Mouse (Mus musculus) heart, adult 9 months (tissue): ENCODE data around the gene Ifitm10.

Experiments used
- DNase-seq, 2 experiments: peaks; one replicate each; pipeline ENCODE4 v3.0.0; 2022; ENCODE audit warnings: low spot score in 2 of 2

The Ifitm10 gene

DNA sequence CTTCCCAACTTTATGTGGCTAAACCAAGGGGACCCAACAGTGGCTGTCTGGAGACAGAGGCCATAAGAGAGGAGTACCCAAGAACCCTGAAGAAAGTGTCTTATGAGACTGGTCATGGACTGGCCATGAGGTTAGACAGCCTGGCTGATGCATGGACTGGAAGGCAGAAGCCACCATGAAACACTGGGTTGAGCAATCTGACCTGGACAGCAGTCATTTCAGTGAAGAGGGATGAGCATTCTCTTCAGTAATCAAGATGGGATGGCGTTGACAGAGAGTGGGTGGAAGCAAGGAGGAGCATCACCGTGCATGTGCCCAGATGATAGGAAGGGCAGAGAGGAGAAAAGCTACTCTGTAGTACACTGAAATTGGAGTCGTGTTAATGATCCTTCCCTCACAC is 17.6 kb upstream of the Ifitm10 start:
- no peak for DNase-seq

DNA sequence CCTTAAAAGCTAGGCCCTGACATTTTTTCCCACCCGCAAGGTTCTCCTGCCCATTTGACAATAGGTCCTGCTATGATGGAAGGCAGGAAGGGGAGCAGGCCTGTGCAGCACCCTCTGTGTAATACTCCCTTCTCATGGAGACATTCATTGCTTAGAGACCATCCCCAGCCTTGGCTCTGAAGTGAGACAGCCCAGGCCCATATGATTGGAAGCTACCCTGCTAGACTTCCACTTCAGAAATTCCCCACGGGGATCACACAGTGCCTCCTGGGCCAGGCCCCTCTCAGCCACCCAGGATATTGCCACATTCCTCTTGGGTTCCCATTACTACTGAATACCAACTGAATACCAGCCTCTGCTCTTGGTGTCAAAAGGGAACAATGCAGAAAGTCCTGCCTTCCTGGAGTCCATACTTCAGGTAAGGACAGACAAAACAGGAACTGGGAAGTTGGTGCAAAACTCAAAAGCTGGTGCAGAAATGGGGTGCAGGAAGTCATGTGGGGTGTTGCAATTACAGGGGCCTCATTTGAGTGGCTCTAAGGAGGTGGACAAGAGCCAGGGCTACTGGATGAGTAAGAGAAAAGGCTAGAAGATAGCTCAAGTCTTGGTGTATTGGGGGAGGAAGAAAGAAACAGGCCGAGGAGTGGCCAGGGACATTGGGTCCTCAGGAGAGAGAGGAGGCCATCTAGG is 16.6 kb upstream of the Ifitm10 start:
- no peak for DNase-seq

DNA sequence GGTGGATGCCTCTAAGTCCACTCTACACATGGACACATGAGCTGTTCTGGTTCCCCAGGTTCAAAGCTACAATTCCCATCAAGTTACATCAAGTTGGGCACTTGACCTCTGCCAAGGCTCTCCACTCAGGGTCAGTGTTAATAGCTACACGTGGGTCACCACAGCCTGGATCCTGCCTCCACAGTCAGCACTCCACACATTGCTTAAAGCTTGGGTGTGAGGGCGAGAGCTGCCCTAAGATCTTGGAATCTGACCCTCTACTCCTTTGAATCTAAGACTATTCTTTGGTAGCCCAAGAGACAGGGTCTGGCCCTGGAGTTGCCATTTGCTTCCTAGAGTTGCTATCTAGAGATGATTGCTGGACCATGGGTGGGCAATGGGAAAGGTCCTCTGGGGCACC is 15.2 kb upstream of the Ifitm10 start:
- no peak for DNase-seq

DNA sequence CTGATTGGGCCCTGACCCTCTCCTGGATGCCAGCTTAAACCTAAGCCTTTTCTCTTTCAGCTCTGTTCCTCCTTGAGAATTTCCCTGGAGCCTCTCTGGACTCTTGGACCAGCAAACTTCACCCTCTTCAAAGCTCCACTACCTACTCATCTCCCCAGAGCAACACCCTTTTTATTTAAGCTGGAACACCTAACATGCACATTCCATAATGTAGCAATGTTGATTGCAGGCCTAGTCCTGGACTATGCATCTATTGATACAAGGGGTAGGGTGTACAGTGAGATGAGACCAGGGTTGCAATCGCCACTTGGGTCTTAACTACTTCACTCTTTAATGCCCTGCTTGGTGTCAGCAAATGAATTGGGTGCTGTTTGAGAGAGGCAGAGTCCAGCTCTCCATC is 14.6 kb upstream of the Ifitm10 start:
- no peak for DNase-seq

DNA sequence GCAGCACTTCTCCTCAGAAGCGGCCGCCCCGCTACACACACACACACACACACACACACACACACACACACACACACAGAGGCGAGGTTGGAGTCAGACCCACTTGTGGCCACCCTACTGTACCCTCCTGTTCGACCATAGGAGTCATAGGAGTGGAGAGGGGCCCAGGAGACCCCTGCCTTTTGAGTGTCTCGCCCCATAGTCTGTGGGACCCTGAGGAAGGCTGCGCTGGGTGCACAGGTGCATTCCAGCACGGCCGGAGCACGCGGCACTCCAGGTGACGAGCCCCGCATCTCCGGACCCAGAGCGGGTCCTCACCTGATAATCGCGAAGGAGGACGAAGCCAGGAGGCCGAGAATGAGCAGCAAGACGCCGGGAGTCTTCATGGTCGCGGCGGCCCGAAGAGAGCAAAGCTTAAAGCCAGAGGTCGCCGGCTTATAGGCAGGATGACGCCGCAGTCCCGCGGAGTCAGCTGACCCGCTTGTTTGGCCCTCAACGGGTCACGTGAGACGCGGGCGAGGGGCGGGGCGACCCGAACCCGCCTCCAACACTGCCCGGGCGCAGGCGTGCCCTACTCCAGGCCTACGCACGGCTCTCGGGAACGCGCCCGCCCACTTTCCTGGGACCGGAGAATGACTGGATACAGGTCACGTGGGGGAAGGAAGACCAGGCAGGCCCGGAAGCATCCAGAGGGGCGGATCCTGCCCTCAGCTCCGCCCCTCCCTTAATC is 14.0 kb upstream of the Ifitm10 start, which contains the start of gene Ctsd:
TSS of gene Ctsd (minus strand) at position 620 of the 730 bp plus-strand sequence.
- DNase-seq = peak; percentile 98

DNA sequence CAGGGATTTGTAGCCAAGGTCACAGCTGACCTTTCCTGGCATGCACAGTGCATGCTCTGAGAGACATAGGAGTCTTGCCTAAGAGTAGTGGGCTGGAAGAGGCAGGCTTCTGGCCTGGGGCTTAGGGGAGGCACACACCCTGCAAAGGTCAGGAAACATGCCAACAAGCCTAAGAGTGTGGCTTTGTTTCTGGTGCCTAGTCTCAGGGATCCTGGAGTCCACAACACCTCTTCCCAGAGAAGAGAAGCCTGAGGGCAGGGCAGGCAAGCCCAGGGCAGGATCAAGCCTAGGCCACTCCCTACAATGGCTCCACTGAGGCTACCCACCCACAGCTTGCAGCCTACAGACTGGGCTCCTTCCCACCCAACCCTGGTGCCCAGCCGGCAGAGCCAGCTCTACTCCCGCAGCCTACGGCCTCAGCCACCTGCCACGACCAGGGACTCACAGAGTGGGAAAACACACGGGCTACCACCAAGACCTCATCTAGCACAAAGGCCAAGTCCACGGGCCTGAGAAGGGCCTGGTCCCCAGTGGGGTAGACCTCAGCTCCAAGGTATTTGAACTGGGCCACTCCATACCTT is 13.2 kb upstream of the Ifitm10 start:
- DNase-seq = no peak

DNA sequence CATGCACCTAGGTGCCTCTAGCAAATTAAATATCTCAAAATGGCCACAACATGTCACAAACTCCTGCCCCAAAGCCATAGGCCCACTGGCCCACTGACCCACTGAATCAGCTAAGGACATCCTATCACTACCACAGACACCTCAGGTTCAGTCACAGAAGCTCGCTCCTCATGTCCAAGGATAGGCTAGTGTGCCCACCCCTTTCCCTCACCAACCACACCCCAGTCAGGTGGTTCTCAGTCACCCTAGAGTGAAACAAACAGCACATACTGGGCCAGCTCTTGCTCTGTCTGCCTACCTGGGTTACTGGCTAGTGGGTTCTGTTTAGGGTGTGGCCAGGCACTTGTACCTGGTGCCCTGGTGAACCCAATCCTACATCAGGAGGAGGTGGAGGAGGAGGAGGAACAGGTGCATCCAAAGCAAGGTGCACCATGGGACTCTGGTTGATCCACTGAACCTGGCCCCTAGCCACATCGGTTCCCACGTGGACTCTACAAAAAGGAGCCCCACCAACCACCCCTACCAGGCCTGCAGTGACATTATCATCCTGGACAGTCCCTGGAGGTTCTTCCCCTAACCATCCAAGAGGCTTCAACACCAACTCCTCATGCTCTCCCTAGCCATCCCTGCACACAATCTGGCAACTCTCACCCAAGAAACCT is 12.3 kb upstream of the Ifitm10 start:
- no peak for DNase-seq

DNA sequence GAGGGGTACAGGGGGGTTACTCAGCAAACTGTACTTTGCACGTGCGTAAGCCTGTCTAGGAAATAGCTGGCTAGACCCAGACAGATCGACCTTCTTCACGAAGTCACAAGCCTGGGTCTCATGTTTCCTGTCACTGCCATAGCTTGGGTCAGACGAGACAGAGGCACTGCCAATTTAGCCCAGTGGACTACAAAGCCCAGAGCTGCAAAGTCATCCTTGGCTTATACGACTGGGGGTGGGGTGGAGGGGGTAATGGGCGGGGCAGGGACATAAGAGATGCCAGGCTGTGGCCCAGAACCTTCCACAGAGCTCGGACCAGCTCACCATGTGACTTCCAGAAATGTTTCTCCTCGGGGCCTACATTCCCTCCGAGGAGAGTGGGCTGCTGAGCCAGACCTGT is 10.8 kb upstream of the Ifitm10 start:
- DNase-seq = no peak

DNA sequence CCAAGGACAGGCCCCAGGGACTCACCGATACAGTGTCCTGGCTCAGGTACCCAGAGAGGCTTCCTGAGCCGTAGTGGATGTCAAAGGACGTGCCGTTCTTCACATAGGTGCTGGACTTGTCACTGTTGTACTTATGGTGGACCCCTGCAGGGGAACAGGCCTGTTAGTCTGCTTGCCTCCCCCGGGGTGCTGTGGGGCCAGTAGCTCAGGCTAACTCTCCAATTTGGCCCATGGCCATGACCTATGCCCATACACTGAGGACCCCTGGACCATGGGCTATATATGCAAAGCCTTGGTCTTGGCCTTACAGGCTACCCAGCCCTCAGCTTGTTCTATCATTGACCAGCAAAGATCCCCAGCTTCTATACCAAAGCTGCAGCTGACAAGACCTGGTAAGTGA is 9.0 kb upstream of the Ifitm10 start, which contains the start of gene Gm49369:
TSS of gene Gm49369 (minus strand) at position 101 of the 400 bp plus-strand sequence.
- no peak for DNase-seq

DNA sequence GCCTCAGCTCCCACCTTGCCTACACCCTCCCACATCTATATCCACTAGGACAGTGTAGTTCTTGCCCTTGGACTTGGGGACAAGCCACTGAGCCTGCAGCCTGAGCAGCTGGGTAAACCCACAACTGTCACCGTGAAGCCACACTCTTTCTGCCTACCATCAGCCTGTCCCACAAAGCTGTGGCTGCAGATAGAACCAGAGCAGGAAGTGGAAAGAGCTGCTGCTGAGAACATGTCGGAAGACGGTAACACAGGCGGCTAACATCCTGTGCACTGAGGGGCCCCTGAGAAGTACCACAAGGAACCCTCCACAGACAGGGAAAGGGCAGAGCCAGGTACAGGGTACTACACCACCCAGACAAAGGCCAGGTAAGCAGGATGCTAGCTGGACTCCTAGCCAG is 7.6 kb upstream of the Ifitm10 start:
- no peak for DNase-seq

DNA sequence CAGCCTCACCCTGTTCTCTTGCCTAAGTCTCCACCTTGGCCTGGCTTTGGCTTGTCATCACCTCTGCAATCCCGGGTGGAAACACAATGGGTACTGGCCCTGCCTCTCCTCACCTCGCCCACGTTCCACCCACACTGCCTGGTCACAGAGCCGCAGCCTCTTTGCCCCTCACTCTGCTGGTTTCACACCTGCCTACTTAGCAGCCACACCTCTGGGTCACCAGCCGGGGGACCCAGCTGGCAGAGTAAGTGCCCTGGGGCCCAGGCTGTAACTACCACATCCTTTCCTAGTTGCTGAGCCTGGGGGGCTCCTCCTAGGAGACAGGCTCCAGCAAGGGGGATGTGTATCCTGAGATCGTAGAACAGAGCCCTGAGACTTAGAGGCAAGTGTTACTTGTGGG is 5.6 kb upstream of the Ifitm10 start:
- no peak for DNase-seq

DNA sequence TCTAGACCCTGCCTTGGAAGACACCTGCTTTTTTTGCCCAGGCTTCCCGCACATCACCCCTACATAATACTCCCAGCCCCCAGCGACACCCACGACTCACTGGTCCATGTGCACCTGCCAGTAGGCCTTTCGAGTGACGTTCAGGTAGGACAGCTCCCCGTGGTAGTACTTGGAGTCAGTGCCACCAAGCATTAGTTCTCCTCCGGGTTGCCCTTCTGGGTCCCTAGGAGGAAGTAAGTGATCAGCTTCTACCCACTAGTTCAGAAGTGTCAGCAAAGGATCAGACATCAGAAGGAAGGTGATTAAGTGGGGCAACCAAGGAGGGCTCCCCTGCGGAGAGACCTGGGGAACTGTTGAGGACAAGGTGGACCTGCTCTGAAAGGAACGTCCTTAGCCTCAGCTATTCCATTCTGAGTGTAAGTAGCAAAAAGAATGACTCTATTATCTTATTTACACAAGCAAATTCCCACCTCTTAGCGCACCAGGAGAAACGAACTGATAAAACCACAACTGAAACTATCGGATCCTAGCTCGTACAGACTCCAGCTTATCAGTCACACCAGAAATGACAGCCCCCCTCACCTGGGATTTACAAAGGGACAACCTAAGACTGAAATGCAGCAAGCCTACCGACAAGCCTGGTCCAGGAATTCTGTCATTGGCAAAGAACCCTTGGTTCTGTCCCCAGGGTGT is 3.8 kb upstream of the Ifitm10 start:
- DNase-seq = no peak

DNA sequence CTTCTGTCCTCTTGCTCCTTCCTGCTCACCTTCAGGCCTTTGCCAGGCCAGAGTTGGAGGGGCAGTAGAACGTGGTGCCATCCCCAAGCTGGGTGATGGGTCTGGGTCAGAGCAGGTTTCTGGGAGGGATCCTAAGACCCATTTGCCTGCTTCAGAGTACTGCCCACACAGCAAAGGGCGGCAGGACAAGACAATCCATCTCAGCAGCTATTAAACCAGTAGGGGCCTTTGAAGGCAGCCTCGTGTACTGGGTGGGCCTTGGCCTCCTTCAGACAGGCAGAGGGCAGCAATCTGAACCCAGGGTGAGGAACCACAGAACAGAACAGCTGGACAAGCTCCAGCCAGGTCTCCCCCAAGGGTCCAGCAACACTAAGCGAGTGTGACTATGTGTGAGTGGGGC is 2.5 kb upstream of the Ifitm10 start:
- DNase-seq = no peak

DNA sequence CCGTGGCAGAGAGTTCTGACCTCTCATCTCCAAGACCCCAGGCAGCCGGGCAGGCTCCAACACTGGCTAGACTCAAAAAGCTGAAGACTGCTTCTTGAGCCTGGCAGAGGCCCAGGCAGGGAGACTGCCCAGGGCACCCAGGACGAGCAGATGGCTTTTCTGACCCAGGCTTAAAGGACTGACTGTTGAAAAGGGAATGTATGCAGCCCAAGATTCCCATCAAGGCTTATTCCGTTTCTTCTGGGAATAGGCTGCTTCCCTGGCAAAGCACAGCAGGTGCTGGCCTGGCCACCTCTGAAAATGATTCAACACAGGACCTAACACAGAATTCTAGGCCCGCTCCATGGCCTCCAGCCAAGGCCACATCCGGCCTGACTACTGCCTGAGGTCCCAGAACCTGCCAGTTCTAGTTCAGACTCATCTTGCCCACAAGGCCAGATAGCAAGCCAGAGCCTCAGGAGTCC is 1.7 kb upstream of the Ifitm10 start:
- DNase-seq = peak; percentile 62 to 65

DNA sequence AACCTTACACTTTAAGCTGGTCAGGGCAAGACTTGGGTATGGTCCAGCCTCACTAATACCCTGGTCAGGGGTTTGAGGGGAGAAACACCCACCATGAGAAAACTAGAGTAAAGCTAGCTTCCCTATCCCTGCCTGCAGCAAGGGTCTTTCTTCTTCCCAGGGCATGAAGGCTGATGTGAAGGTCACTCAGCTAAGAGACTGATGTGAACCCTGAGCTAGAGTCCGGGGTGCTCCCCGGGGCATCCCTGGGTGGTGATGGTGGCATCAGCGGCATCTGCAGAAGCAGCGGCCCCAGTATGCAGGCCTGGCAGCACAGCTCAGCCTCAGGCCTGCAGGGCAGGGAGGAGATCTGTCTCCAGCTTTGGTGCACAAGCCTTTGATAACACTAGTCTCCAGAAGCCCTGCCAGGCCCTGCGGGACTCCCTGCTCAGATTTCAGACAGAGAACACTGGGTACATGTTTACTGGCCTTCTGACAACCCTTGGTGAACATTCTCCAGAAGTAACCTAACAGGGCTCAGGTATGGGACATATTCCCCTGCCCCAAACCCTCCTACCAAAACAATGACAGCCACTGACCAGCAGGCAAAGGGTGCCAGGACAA is 961 bp upstream of the Ifitm10 start:
- DNase-seq = peak in 1 of 2 experiments; percentile 56

DNA sequence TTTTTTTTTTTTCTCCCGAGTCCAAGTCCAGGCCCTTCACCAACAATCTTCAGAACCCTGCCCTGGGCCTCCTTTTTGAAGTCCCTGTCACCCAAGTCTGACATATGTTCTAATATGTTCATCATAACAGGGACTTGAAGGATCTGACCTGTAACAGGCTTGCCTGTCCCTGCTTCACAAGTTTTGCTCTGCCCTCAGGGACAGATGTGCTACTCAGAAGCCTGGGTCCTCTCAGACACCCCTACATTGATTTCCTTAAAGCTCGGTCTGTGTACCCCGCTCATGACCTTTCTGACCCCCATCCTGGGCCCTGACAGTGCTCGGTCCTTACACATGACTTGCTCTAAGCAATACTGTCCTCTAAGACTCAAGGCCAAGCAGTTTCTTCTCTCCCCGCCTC is 514 bp downstream of the Ifitm10 start:
- DNase-seq = no peak

DNA sequence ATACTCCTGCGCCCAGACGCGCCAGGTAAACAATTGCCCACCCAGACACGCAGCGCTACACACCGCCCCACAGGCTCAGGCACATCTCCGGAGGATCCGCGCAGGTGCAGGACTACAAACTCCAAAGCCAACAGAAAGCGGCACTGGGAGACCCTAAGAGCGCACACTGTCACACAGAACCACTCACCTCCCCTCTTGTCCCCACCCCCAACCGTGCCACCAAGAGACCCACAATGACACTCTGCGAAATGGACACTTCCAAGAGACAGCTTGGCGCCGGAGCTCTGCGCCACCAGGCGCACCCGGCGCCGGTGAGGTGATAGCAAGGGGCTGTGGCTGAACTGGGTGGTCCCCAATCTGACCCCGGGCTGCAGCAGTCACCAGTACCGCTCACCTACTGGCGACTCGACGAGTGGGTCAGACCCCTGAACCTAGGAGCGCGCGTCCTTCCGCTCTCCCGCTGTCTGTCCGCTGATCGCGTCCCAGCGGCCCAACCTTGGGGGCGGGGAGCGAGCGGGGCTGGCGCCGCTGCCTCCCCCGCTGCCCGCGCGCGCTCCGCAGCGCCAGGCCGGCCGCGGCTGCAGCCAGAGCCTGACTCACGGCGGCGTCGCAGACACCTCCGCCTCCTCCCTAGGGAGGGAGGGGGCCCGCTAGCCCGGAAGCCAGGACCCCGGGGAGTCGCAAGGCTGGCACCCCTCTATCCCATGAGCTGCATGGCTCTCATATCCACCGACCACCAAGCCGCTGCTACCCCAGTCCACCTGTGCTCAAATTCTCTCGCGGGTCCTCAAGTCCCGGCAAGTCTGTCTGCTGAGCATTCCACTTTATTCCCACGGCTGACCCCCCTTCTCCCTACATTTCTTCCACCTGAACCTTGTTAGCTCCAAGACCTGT is 1.5 kb downstream of the Ifitm10 start:
- DNase-seq = no peak

DNA sequence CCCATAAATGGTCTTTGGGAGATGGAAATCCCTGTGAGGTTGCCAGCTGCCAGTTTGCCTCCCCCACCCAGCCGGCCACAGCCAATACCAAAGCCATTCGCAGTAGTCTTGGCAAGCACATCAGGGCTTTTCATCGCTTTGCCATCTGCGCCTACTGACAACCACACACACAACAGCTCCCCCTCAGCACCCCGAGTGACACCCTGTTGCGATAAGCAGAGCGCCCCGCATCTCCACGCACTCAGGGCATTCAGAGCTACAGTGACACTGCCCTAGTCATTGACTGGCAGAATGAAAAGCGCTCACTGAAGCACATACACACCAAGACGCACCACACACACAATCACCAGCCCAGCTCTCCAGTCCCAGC is 2.2 kb downstream of the Ifitm10 start:
- no peak for DNase-seq

DNA sequence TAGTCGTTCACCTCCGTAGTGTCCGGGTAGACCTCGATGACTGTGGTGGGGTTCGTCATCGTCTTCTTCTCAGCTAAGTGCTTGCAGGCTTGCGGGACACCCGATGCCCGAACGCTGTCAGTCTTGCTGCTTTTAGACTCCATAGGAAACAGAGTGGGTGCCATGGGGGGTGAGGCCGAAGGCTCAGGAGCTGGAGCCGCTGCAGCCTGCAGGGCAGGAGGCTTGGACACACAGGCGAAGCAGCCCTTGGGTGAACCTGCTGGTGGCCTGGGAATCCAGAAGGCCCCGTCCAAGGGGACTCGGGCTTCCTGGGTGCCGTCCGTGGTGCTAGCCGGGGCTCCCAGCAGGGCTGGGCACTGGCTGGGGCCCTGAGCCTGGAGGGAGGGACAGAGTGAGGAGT is 2.6 kb downstream of the Ifitm10 start:
- no peak for DNase-seq

DNA sequence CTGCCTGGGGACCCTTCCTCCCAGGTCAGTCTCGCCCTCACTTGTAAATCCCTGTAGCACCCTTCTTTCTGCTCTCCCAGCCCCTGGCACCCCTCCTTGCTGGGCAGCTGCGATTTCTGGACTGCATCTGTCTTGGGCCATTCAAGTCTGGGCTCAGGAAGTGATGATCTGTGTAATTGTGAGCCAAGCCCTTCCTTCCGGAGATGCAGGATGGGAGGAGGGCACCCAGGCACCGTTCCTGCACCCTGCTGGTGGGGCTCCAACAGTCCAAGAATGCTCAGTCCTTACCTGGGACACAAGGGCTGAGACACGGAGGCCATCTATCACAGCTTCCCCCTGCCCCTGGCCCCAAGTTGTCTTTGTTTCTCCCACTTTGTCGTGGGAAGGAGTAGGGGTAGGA is 3.7 kb downstream of the Ifitm10 start:
- DNase-seq = no peak
